Mouse (Mus musculus): ENCODE data around the gene Wsb2. TPM values are rescaled to one million over a fixed set of nuclear protein-coding genes. Genes with fewer than 3 reads are reported as not detected.
"Not testable (repeated sequence)": the region's sequence is repeated elsewhere in the genome, so short reads cannot be mapped to it uniquely, and the experiment has no call there.

The Wsb2 gene
- polyA plus RNA-seq, 1 experiment from 2014 or later: 290 TPM

DNA sequence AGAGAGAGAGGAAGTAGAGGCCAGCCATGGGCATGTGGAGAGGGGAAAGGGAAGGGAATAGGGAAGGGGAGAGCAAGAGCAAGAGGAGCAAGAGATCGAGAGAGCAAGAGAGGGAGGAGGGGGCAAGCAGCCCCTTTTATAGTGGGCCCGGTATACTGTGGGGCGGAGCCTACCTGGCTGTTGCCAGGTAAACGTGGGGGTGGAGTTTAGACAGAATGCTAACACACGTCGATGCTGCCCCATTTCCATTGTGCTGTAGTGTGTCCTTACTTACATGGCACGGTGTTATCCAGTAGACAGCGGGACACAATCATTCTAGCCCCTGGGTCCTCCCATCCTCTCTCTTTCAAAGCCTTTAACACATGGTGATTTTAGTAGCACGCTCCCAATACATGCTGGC lies 42.2 kb downstream of the Wsb2 start:
- ATAC-seq (replicated peaks): no peak
- Histone ChIP-seq H3K4me2 (no peak overlapping the region), H3K9ac (no peak overlapping the region), H3K4me3 (no peak overlapping the region), H3K9me3 (no peaks in the 10 kb centered on the region), H3K27ac (no peak overlapping the region), H3K27me3 (replicated peaks) (no peaks in the 10 kb centered on the region), H3K4me1 (no peaks in the 10 kb centered on the region), H3K36me3 (replicated peaks) (no peaks in the 10 kb centered on the region)
- 84% methylated on average over 9 of the region's 9 CpGs for WGBS

- 88% methylated on average over 8 of the region's 8 CpGs for WGBS
- no peak overlapping the region for H3K9ac ChIP-seq
- no peak overlapping the region for H3K4me2 ChIP-seq
- H3K4me1 ChIP-seq: no peaks in the 10 kb centered on the region
- no peaks in the 10 kb centered on the region for H3K9me3 ChIP-seq
- no peak for ATAC-seq (replicated peaks)
- H3K27me3 ChIP-seq (replicated peaks): no peaks in the 10 kb centered on the region
- H3K27ac ChIP-seq: no peak overlapping the region
- H3K36me3 ChIP-seq (replicated peaks): no peaks in the 10 kb centered on the region
- H3K4me3 ChIP-seq: no peak overlapping the region
Measured at GRCm38 (mm10) chr5:117403609-117404008, 46.5 kb downstream of the Wsb2 start.

GRCm38 (mm10) chr5:117404671-117405070 lies 47.6 kb downstream of the Wsb2 start:
- not testable (repeated sequence) for H3K9me3 ChIP-seq; H3K27ac ChIP-seq; H3K4me1 ChIP-seq; H3K4me3 ChIP-seq; H3K36me3 ChIP-seq (replicated peaks); H3K9ac ChIP-seq; ATAC-seq (replicated peaks); H3K4me2 ChIP-seq; H3K27me3 ChIP-seq (replicated peaks)
- 91% methylated on average over 2 of the region's 2 CpGs for WGBS

DNA sequence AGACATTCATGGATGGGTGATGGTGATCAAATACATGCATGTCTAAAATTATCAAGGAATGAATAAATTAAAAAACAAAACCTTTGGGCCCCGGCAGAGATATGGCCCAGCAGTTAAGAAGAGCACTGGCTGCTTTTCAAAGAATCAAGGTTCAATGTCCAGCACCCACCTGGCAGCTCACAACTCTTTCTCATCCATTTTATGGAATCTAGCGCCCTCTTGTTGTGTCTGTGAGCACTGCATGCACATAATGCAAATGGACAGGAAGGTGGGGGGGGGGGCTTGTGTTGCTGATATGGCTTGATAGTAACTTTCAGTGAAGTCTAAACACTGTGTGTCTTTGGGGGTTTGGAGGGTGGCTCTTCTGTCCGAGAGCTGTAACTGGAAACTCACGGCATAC lies 51.1 kb downstream of the Wsb2 start:
- 73% methylated on average over 4 of the region's 4 CpGs for WGBS
- Histone ChIP-seq H3K27me3 (replicated peaks) (0 out of 2 replicates have a peak, but pooled peaks cover 4% of the 10 kb centered on the region), H3K9me3 (no peaks in the 10 kb centered on the region), H3K4me2 (no peak overlapping the region), H3K4me3 (no peak overlapping the region), H3K27ac (no peak overlapping the region), H3K9ac (no peak overlapping the region), H3K4me1 (peaks cover 6% of the 10 kb centered on the region), H3K36me3 (replicated peaks) (no peaks in the 10 kb centered on the region)
- no peak for ATAC-seq (replicated peaks)

DNA sequence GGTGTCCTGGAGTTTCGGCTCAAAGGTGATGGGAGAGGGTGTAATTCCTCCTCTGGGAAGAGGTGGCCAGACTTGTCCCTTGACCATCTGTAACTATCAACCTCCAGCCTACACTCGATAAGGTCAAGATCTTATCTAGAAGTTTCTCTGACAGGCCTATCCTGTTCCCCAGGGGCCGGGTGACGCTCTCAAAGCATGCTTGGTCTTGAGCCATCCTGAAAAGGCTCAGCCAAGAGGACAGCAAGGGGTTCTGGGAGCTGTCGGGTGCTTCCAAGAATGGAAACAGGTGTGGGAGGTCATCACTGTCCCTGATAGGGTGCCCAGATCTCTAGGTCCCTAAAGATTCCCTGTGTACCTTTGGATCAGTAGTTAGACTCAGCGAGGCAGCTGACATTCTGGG lies 52.3 kb downstream of the Wsb2 start:
- no peak overlapping the region for H3K9ac ChIP-seq
- 75% methylated on average over 6 of the region's 6 CpGs for WGBS
- H3K4me2 ChIP-seq: no peak overlapping the region
- no peak overlapping the region for H3K27ac ChIP-seq
- H3K4me3 ChIP-seq: no peak overlapping the region
- H3K36me3 ChIP-seq (replicated peaks): no peaks in the 10 kb centered on the region
- no peak for ATAC-seq (replicated peaks)
- H3K4me1 ChIP-seq: peaks cover 8% of the 10 kb centered on the region
- 0 out of 2 replicates have a peak, but pooled peaks cover 4% of the 10 kb centered on the region for H3K27me3 ChIP-seq (replicated peaks)
- no peaks in the 10 kb centered on the region for H3K9me3 ChIP-seq

DNA sequence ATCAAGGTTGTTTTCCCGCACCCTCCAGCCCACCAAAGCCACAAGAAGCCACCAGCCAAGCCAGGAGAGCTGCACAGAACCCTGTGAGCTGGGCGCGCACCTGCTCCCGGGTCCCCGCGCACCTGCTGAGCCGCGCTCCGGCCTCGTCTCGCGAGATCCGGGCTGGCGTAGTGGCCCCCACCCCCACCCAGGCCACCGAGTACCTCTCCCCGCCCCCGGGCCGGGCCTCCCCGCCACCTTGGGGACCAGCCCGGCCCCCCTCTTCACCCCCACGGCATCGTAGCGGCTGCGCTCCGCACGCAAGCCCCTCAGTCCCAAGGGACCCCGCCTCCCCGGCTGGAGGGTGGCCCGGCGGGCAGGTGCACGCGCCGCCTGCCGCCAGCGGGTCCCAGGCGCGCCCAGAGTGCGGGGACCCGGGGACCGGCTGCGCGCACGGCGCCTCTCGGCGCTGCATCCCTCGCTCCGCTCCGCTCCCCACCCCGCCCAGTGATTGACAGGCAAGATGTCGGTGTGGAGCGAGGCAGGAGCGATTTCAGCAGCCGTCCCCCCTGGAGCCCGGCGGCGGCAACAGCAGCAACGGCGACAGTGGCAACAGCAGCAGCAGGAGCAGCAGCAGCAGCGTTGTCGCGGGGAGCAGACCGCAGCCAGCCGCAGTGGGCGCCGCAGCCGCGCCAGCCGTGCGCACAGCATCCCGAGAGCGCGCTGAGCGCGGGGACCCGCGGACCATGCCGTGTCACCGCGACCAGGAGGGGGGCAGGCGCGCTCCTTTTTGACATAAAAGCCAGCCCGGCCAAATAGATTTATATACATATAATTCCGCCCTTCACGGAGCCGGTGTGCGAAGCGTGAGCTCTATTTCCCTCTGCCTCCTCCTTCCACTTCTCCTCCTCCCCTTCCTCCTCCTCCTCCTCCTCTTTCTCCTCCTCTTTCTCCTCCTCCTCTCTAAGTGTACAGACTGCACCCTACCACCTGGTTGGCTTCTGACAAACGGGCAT lies 56.7 kb downstream of the Wsb2 start, which contains the start of gene Ksr2:
TSS of gene Ksr2 (plus strand) at position 494 of the 995 bp plus-strand sequence.
- H3K36me3 ChIP-seq (replicated peaks): no peaks in the 10 kb centered on the region
- peak within 1 kb of the TSS; percentile 87 for H3K4me3 ChIP-seq
- WGBS: under 1% methylated on average over 86 of the region's 89 CpGs
- 0 out of 2 replicates have a peak, but pooled peaks cover 4% of the 10 kb centered on the region for H3K27me3 ChIP-seq (replicated peaks)
- peak; percentile 91 for ATAC-seq (replicated peaks)
- peak within 1 kb of the TSS; percentile 95 for H3K9ac ChIP-seq
- no peaks in the 10 kb centered on the region for H3K9me3 ChIP-seq
- H3K27ac ChIP-seq: peak within 1 kb of the TSS; percentile 100
- peak within 1 kb of the TSS; percentile 67 for H3K4me2 ChIP-seq
- H3K4me1 ChIP-seq: peaks cover 26% of the 10 kb centered on the region

DNA sequence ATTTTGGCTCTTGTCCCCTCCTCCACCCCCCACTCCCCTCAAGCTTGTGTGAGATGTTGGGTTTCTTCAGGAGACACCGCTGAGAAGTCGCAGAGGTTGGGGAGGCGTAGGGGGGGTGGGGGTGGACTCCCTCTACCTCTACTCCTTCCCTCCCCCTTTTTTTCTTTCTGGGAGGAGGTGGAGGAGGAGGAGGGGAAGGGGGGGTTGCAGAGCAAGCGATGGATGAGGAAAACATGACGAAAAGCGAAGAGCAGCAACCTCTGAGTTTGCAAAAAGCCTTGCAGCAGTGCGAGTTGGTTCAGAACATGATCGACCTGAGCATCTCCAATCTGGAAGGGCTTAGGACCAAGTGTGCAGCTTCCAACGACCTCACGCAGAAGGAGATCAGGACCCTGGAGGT lies 57.5 kb downstream of the Wsb2 start:
- H3K27ac ChIP-seq: peak overlapping the region; percentile 100
- 0% methylated on average over 10 of the region's 10 CpGs for WGBS
- peak overlapping the region; percentile 87 for H3K4me3 ChIP-seq
- H3K4me2 ChIP-seq: peak overlapping the region; percentile 67
- H3K27me3 ChIP-seq (replicated peaks): no peaks in the 10 kb centered on the region
- peaks cover 26% of the 10 kb centered on the region for H3K4me1 ChIP-seq
- no peaks in the 10 kb centered on the region for H3K36me3 ChIP-seq (replicated peaks)
- peak overlapping the region; percentile 95 for H3K9ac ChIP-seq
- H3K9me3 ChIP-seq: no peaks in the 10 kb centered on the region
- ATAC-seq (replicated peaks): peak; percentile 15; the same call in 1 of the 2 replicates

DNA sequence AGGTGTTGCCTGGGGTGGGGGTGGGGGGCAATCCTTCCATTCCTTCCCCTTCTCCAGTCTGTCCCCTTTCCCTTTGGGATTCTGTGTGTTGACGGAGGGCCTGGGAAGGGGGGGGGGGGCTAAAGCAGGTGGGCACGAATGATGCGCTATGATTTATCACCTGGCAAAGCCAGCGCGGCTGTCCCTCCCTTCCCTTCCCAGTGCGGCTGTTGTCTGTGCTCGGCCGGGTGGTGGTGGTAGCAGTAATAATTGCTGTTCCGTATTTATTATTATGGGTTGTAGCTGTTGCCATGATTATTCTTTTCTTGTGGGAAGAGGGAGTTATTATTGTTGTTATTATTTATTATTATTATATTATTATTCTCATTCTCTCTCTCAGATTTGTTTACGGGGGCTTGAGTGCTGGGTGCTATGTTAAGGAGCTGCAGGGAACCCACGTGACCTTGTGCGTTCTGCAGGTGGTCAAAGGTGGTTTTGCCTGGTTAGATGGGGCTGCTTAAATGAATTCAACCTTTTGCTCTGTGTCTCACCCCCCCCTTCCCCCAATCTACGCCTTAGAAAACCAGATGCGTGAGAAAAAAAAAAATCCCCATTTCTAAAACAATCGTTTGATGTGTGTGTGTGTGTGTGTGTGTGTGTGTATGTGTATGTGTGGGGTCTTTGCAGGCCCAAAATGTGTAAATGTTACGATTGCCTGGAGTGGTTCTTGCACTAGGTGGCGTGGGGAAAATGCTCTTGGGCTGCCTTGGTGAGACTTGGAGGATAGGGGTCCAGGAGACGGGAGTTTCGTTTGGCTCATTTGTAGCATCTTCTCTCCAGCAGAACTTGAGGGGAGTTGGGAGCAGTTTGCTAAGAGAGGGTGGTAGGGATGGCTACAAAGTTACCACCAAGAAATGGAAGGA lies 58.2 kb downstream of the Wsb2 start:
- Histone ChIP-seq H3K4me3 (peak overlapping the region; percentile 87), H3K27ac (peak overlapping the region; percentile 100), H3K36me3 (replicated peaks) (no peaks in the 10 kb centered on the region), H3K27me3 (replicated peaks) (no peaks in the 10 kb centered on the region), H3K9ac (peak overlapping the region; percentile 95), H3K4me2 (peak overlapping the region; percentile 67), H3K4me1 (peaks cover 26% of the 10 kb centered on the region), H3K9me3 (no peaks in the 10 kb centered on the region)
- no peak for ATAC-seq (replicated peaks)
- WGBS: 19% methylated on average over 19 of the region's 19 CpGs

- whole genome bisulfite sequencing: 77% methylated on average over 2 of the region's 2 CpGs
- Histone ChIP-seq H3K4me1 (peaks cover 26% of the 10 kb centered on the region), H3K9me3 (no peaks in the 10 kb centered on the region), H3K4me2 (no peak overlapping the region), H3K27ac (no peak overlapping the region), H3K4me3 (no peak overlapping the region), H3K9ac (no peak overlapping the region), H3K36me3 (replicated peaks) (no peaks in the 10 kb centered on the region), H3K27me3 (replicated peaks) (no peaks in the 10 kb centered on the region)
- no peak for ATAC-seq (replicated peaks)
Measured at GRCm38 (mm10) chr5:117417442-117417841, 60.3 kb downstream of the Wsb2 start.

Other genes with a start within 250 kb of the Wsb2 start
- 87.3 and 87.4 TPM in 2 replicates for gene Suds3, start 241.2 kb upstream of the Wsb2 start, polyA plus RNA-seq (2015; fragmentation: Nextera tagmentation; extraction: Ambion mirVana)
- gene Taok3, start 237.2 kb upstream of the Wsb2 start, polyA plus RNA-seq (2015; fragmentation: Nextera tagmentation; extraction: Ambion mirVana): 58.8 and 59.2 TPM in 2 replicates
- 1,104 and 1,156 TPM in 2 replicates for gene Pebp1, start 69.7 kb upstream of the Wsb2 start, polyA plus RNA-seq (2015; fragmentation: Nextera tagmentation; extraction: Ambion mirVana)
- 1.0 and 2.1 TPM in 2 replicates for gene Vsig10, start 38.2 kb upstream of the Wsb2 start, polyA plus RNA-seq (2015; fragmentation: Nextera tagmentation; extraction: Ambion mirVana)
- gene Rfc5, start 31.7 kb downstream of the Wsb2 start, polyA plus RNA-seq (2015; fragmentation: Nextera tagmentation; extraction: Ambion mirVana): 31.5 and 33.1 TPM in 2 replicates
- gene Ksr2, start 56.7 kb downstream of the Wsb2 start, polyA plus RNA-seq (2015; fragmentation: Nextera tagmentation; extraction: Ambion mirVana): 10.2 TPM in 2 replicates

Data from midbrain, embryonic 15.5 days (tissue).